Mouse (Mus musculus) stomach, embryonic 16.5 days (tissue): ENCODE data around the gene Lemd1. TPM values are rescaled to one million over a fixed set of nuclear protein-coding genes. Genes with fewer than 3 reads are reported as not detected.

Experiments
- ATAC-seq: fragments of 200-750 bp; cut with Nextera tagmentation; 2 replicates; pipeline ENCODE4 v1.8.0; 2017; ENCODE audit warnings: moderate number of reproducible peaks, moderate TSS enrichment; ENCODE audit not compliant: insufficient read depth, low FRiP score
- H3K27ac ChIP-seq: fragments of 300-500 bp; sonication (generic); 2 replicates; pipeline ENCODE4 v1.5.1; 2014; ENCODE audit warnings: low read length
- H3K27me3 ChIP-seq: fragments of 300-500 bp; sonication (generic); 2 replicates; pipeline ENCODE4 v1.6.1; 2014; ENCODE audit warnings: low read length, control low read depth, mixed read lengths; ENCODE audit not compliant: control insufficient read depth, insufficient read depth
- H3K36me3 ChIP-seq: fragments of 300-500 bp; sonication (generic); 2 replicates; pipeline ENCODE4 v1.6.1; 2014; ENCODE audit warnings: low read length; ENCODE audit not compliant: control insufficient read depth, insufficient read depth
- H3K4me1 ChIP-seq: fragments of 300-500 bp; sonication (generic); 2 replicates; pipeline ENCODE4 v1.6.1; 2014; ENCODE audit warnings: low read length, control low read depth, mixed read lengths; ENCODE audit not compliant: control insufficient read depth, insufficient read depth
- H3K4me2 ChIP-seq: fragments of 300-500 bp; sonication (generic); 2 replicates; pipeline ENCODE4 v1.6.1; 2014; ENCODE audit warnings: low read depth, low read length, mixed read lengths
- H3K4me3 ChIP-seq: fragments of 300-500 bp; sonication (generic); replicated peaks from 2 replicates; pipeline ENCODE4 v1.5.1; 2014; ENCODE audit warnings: mild to moderate bottlenecking, low read length
- H3K9ac ChIP-seq: fragments of 300-500 bp; sonication (generic); 2 replicates; pipeline ENCODE4 v1.6.1; 2014; ENCODE audit warnings: low read length
- H3K9me3 ChIP-seq: fragments of 300-500 bp; sonication (generic); replicated peaks from 2 replicates; pipeline ENCODE4 v1.6.1; 2016; ENCODE audit warnings: low read length, control low read depth; ENCODE audit not compliant: control insufficient read depth
- WGBS: fragments of 180-500 bp; shearing (Covaris S2); extraction: QIAGEN DNeasy Blood & Tissue Kit; methylation state at CpG from one replicate; pipeline ENCODE4 v1.1.7; 2014; 5-methylcytosine and 5-hydroxymethylcytosine counted together
- polyA plus RNA-seq: library from polyadenylated mRNA; unstranded; fragments of >200 nt; fragmentation: Nextera tagmentation; extraction: Ambion mirVana; gene quantifications from 2 replicates; pipeline ENCODE4 v1.2.1, GENCODE M21; 2015

Gene Lemd1
- polyA plus RNA-seq, 1 experiment from 2014 or later, result 0.49 TPM

GRCm38 (mm10) chr1:132245010-132245409, 53.8 kb downstream of the Lemd1 start:
- Histone ChIP-seq H3K36me3 (no peaks in the 10 kb centered on the region), H3K27ac (no peak overlapping the region), H3K4me3 (no peak overlapping the region), H3K27me3 (no peaks in the 10 kb centered on the region), H3K4me1 (no peaks in the 10 kb centered on the region), H3K9ac (no peak overlapping the region), H3K4me2 (no peak overlapping the region), H3K9me3 (no peaks in the 10 kb centered on the region)
- 73% methylated on average over 5 of the region's 5 CpGs for WGBS
- no peak for ATAC-seq

- H3K4me3 ChIP-seq, result no peak overlapping the region
- no peaks in the 10 kb centered on the region for H3K27me3 ChIP-seq
- no peaks in the 10 kb centered on the region for H3K36me3 ChIP-seq
- H3K9me3 ChIP-seq, result no peaks in the 10 kb centered on the region
- H3K9ac ChIP-seq, result no peak overlapping the region
- no peak overlapping the region for H3K27ac ChIP-seq
- H3K4me2 ChIP-seq, result no peak overlapping the region
- 31% methylated on average over 6 of the region's 6 CpGs for whole genome bisulfite sequencing
- H3K4me1 ChIP-seq, result no peaks in the 10 kb centered on the region
- no peak for ATAC-seq
Observed at GRCm38 (mm10) chr1:132246137-132246536, 54.9 kb downstream of the Lemd1 start.

- H3K27me3 ChIP-seq, result no peaks in the 10 kb centered on the region
- WGBS, result 82% methylated on average over 4 of the region's 4 CpGs
- H3K36me3 ChIP-seq, result no peaks in the 10 kb centered on the region
- H3K27ac ChIP-seq, result no peak overlapping the region
- no peaks in the 10 kb centered on the region for H3K9me3 ChIP-seq
- no peak for ATAC-seq
- no peaks in the 10 kb centered on the region for H3K4me1 ChIP-seq
- no peak overlapping the region for H3K4me3 ChIP-seq
- no peak overlapping the region for H3K4me2 ChIP-seq
- no peak overlapping the region for H3K9ac ChIP-seq
Observed at GRCm38 (mm10) chr1:132246641-132247040, 55.4 kb downstream of the Lemd1 start.

- Histone ChIP-seq H3K27ac (no peak overlapping the region), H3K36me3 (no peaks in the 10 kb centered on the region), H3K4me1 (no peaks in the 10 kb centered on the region), H3K9ac (no peak overlapping the region), H3K27me3 (no peaks in the 10 kb centered on the region), H3K4me2 (no peak overlapping the region), H3K9me3 (no peaks in the 10 kb centered on the region), H3K4me3 (no peak overlapping the region)
- 76% methylated on average over 6 of the region's 6 CpGs for WGBS
- ATAC-seq, result no peak
Observed at GRCm38 (mm10) chr1:132254467-132254866, 63.2 kb downstream of the Lemd1 start.

GRCm38 (mm10) chr1:132260331-132260730, 69.1 kb downstream of the Lemd1 start:
- no peak overlapping the region for H3K4me2 ChIP-seq
- H3K36me3 ChIP-seq, result no peaks in the 10 kb centered on the region
- no peaks in the 10 kb centered on the region for H3K9me3 ChIP-seq
- no peaks in the 10 kb centered on the region for H3K4me1 ChIP-seq
- H3K27ac ChIP-seq, result no peak overlapping the region
- no peak overlapping the region for H3K9ac ChIP-seq
- 84% methylated on average over 1 of the region's 1 CpGs for WGBS
- no peak overlapping the region for H3K4me3 ChIP-seq
- no peaks in the 10 kb centered on the region for H3K27me3 ChIP-seq
- ATAC-seq, result no peak

- WGBS, result 67% methylated on average over 5 of the region's 5 CpGs
- H3K9ac ChIP-seq, result no peak overlapping the region
- H3K36me3 ChIP-seq, result no peaks in the 10 kb centered on the region
- no peak overlapping the region for H3K4me3 ChIP-seq
- H3K27me3 ChIP-seq, result no peaks in the 10 kb centered on the region
- H3K27ac ChIP-seq, result no peak overlapping the region
- no peak overlapping the region for H3K4me2 ChIP-seq
- H3K4me1 ChIP-seq, result no peaks in the 10 kb centered on the region
- ATAC-seq, result no peak
- no peaks in the 10 kb centered on the region for H3K9me3 ChIP-seq
Observed at GRCm38 (mm10) chr1:132261058-132261457, 69.8 kb downstream of the Lemd1 start.

GRCm38 (mm10) chr1:132263618-132264017, 72.4 kb downstream of the Lemd1 start:
- Histone ChIP-seq H3K27ac (no peak overlapping the region), H3K4me1 (no peaks in the 10 kb centered on the region), H3K27me3 (no peaks in the 10 kb centered on the region), H3K9ac (no peak overlapping the region), H3K4me3 (no peak overlapping the region), H3K4me2 (no peak overlapping the region), H3K36me3 (no peaks in the 10 kb centered on the region), H3K9me3 (no peaks in the 10 kb centered on the region)
- ATAC-seq, result no peak
- WGBS, result 85% methylated on average over 4 of the region's 4 CpGs

- Histone ChIP-seq H3K4me1 (no peaks in the 10 kb centered on the region), H3K27ac (no peak overlapping the region), H3K9ac (no peak overlapping the region), H3K4me2 (no peak overlapping the region), H3K4me3 (no peak overlapping the region), H3K36me3 (no peaks in the 10 kb centered on the region), H3K27me3 (no peaks in the 10 kb centered on the region), H3K9me3 (no peaks in the 10 kb centered on the region)
- 64% methylated on average over 7 of the region's 7 CpGs for WGBS
- no peak for ATAC-seq
Observed at GRCm38 (mm10) chr1:132264577-132264976, 73.3 kb downstream of the Lemd1 start.

- Histone ChIP-seq H3K4me3 (no peak overlapping the region), H3K27ac (no peak overlapping the region), H3K4me2 (no peak overlapping the region), H3K4me1 (no peaks in the 10 kb centered on the region), H3K9ac (no peak overlapping the region), H3K36me3 (no peaks in the 10 kb centered on the region), H3K27me3 (no peaks in the 10 kb centered on the region), H3K9me3 (no peaks in the 10 kb centered on the region)
- WGBS, result 67% methylated on average over 8 of the region's 8 CpGs
- no peak for ATAC-seq
Observed at GRCm38 (mm10) chr1:132265211-132265859, 74.1 kb downstream of the Lemd1 start.
